Mouse (Mus musculus) forebrain, embryonic 16.5 days (tissue): ENCODE measurements around the gene Ckap2l. TPM values are rescaled to one million over a fixed set of nuclear protein-coding genes. Genes with fewer than 3 reads are reported as not detected.
A peak's percentile ranks its signal among the peaks of the same experiment; 100 is the strongest.

Experiments used
- ATAC-seq: fragments of 200-750 bp; cut with Nextera tagmentation; 2 replicates; pipeline ENCODE4 v1.8.0; 2017; ENCODE audit warnings: mild to moderate bottlenecking, moderate library complexity
- H3K27ac ChIP-seq: fragments of 300-500 bp; sonication (generic); 2 replicates; pipeline ENCODE4 v1.5.1; 2014; ENCODE audit warnings: low read length, control low read depth
- H3K27me3 ChIP-seq: fragments of 300-500 bp; sonication (generic); replicated peaks from 2 replicates; pipeline ENCODE4 v1.6.1; 2014; ENCODE audit warnings: low read length; ENCODE audit not compliant: control insufficient read depth, insufficient read depth
- H3K36me3 ChIP-seq: fragments of 300-500 bp; sonication (generic); 2 replicates; pipeline ENCODE4 v1.6.1; 2014; ENCODE audit not compliant: control insufficient read depth, insufficient read depth
- H3K4me1 ChIP-seq: fragments of 300-500 bp; sonication (generic); replicated peaks from 2 replicates; pipeline ENCODE4 v1.6.1; 2014; ENCODE audit warnings: low read length; ENCODE audit not compliant: control insufficient read depth, insufficient read depth
- H3K4me2 ChIP-seq: fragments of 300-500 bp; sonication (generic); 2 replicates; pipeline ENCODE4 v1.6.1; 2014; ENCODE audit warnings: mild to moderate bottlenecking, low read length, control low read depth
- H3K4me3 ChIP-seq: fragments of 300-500 bp; sonication (generic); replicated peaks from 2 replicates; pipeline ENCODE4 v1.5.1; 2014; ENCODE audit warnings: mild to moderate bottlenecking, low read length, control low read depth
- H3K9ac ChIP-seq: fragments of 300-500 bp; sonication (generic); replicated peaks from 2 replicates; pipeline ENCODE4 v1.6.1; 2014; ENCODE audit warnings: low read depth, low read length, control low read depth
- H3K9me3 ChIP-seq: fragments of 300-500 bp; sonication (generic); 2 replicates; pipeline ENCODE4 v1.6.1; 2016; ENCODE audit warnings: low read length; ENCODE audit not compliant: control insufficient read depth
- WGBS: fragments of 180-500 bp; shearing (Covaris S2); extraction: QIAGEN DNeasy Blood & Tissue Kit; methylation state at CpG from one replicate; pipeline ENCODE4 v1.1.7; 2014; 5-methylcytosine and 5-hydroxymethylcytosine counted together
- polyA plus RNA-seq: library from polyadenylated mRNA; unstranded; fragments of >200 nt; fragmentation: Nextera tagmentation; extraction: Ambion mirVana; gene quantifications from 2 replicates; pipeline ENCODE4 v1.2.1, GENCODE M21; 2015

Gene Ckap2l
- polyA plus RNA-seq, 1 experiment from 2014 or later: 17.6 TPM

DNA sequence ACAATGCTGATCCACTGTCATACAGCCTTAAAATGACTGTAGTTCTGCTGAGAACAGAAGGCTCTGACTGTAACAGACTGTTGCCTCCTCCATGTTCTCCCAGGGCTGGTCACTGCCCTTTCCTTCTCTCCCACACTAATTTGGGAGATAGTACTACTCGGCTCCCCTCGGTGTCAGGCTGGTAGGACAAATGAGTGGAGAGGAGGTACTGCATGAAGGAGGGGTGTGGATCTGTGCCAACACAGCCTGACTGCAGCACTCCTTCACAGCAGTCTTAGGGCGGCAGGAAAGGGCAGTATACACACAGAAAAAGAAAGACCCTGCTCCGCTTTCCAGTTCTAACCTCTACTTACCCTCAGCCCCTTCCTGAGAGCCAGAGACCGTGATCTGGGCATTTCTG, 27.0 kb downstream of the Ckap2l start:
- Histone ChIP-seq H3K4me1 (no peaks in the 10 kb centered on the region), H3K27ac (no peak overlapping the region), H3K36me3 (peaks cover 17% of the 10 kb centered on the region), H3K9ac (no peak overlapping the region), H3K4me3 (no peak overlapping the region), H3K9me3 (no peaks in the 10 kb centered on the region), H3K27me3 (no peaks in the 10 kb centered on the region), H3K4me2 (no peak overlapping the region)
- ATAC-seq: no peak
- 96% methylated on average over 5 of the region's 5 CpGs for WGBS

DNA sequence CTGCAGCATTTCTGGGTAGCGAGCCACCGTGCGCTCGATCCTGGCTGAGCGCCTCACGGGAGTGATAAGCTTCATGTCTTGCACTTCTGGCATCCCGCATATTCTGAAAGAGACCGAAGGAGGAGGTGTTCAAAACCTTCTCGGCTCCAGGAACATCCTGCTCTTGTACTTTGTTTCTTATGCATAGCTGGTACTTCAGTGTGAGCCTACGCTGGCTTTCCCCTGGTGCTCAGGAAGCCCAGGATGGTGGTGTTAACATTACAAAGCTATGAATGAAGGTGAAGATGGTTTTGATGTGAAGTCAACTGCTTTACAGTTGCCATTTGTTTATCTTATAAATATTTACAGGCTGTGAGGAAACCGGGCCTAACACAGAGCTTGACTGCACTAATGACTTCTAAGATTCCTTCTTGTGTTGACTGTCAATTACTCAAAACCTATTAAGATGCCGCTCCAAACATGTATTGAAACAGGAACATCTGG, 27.8 kb downstream of the Ckap2l start:
- no peak for ATAC-seq
- H3K36me3 ChIP-seq: peaks cover 17% of the 10 kb centered on the region
- no peak overlapping the region for H3K27ac ChIP-seq
- H3K4me2 ChIP-seq: no peak overlapping the region
- no peaks in the 10 kb centered on the region for H3K9me3 ChIP-seq
- no peaks in the 10 kb centered on the region for H3K4me1 ChIP-seq
- 95% methylated on average over 12 of the region's 12 CpGs for WGBS
- H3K4me3 ChIP-seq: no peak overlapping the region
- no peaks in the 10 kb centered on the region for H3K27me3 ChIP-seq
- no peak overlapping the region for H3K9ac ChIP-seq

DNA sequence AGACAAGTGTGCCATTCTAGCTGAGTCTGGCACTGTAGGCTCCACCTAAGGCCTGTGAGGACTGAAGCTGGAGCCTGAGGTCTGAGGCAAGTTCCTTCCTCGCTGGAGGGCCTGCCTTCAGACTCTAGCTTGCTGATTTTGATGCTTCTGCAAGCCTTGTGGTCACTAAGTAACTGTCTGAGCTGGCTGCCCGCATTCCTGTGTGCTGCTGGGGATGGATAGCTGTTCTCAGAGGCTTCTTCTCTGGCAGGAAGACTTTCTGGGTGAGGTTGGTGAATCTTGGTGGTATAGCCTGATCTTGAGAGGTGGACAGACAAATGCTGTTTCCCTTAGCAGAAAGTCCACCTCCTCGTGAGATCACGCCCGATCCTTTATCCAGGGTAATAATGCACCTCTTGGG, 29.3 kb downstream of the Ckap2l start:
- no peak overlapping the region for H3K4me2 ChIP-seq
- no peak for ATAC-seq
- no peaks in the 10 kb centered on the region for H3K27me3 ChIP-seq
- no peak overlapping the region for H3K4me3 ChIP-seq
- no peaks in the 10 kb centered on the region for H3K4me1 ChIP-seq
- no peak overlapping the region for H3K9ac ChIP-seq
- peaks cover 17% of the 10 kb centered on the region for H3K36me3 ChIP-seq
- no peak overlapping the region for H3K27ac ChIP-seq
- WGBS: 94% methylated on average over 5 of the region's 5 CpGs
- H3K9me3 ChIP-seq: no peaks in the 10 kb centered on the region

DNA sequence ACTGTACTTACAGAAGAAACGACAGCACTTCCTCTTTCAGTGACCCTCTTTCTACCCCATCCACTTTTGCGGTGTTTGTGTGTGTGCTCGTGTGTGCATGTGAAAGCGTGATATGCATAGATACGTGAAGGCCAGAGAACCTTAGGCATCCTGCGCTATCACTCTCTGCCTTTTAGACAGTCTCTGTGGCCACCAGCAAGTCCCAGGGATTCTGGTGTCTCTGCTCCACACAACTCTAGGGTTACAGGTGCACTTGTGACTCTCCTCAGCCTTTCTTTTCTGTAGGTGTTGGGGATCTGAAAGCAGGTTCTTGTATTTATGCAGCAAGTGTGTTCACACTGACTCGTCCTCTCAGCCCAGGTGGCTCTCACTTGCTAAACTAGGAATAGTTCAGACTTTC, 31.7 kb downstream of the Ckap2l start:
- Histone ChIP-seq H3K4me2 (no peak overlapping the region), H3K9ac (no peak overlapping the region)

DNA sequence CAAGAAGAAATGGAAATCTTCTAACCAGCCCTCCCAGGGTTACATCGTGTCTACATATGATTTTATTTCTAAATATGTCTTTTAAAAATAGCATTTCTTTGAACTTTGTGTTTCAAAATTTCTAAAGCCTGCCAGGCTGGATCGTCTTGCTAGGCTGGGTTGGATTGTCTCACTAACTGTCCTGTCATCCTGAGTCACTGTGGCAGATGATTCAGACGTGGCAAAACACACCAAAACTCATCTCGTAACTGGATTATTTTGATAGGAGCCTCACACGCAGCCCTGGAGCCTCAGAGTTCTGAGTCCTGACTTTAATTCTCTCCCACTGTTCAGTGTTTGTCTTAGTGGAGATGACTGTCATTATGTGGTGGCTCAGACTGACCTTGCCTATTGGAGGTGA, 33.9 kb downstream of the Ckap2l start:
- Histone ChIP-seq H3K9ac (no peak overlapping the region), H3K27me3 (no peaks in the 10 kb centered on the region), H3K9me3 (no peaks in the 10 kb centered on the region), H3K4me3 (no peak overlapping the region), H3K4me1 (no peaks in the 10 kb centered on the region), H3K36me3 (peaks cover 5% of the 10 kb centered on the region; the same call in 1 of the 2 replicates), H3K4me2 (no peak overlapping the region), H3K27ac (no peak overlapping the region)
- no peak for ATAC-seq
- 72% methylated on average over 5 of the region's 5 CpGs for WGBS

More for the DNA sequence above, 31.7 kb downstream of the Ckap2l start:
- 95% methylated on average over 7 of the region's 7 CpGs for WGBS
- Histone ChIP-seq H3K9me3 (no peaks in the 10 kb centered on the region), H3K36me3 (peaks cover 17% of the 10 kb centered on the region), H3K27me3 (no peaks in the 10 kb centered on the region), H3K4me1 (no peaks in the 10 kb centered on the region), H3K4me3 (no peak overlapping the region), H3K27ac (no peak overlapping the region)
- ATAC-seq: no peak

DNA sequence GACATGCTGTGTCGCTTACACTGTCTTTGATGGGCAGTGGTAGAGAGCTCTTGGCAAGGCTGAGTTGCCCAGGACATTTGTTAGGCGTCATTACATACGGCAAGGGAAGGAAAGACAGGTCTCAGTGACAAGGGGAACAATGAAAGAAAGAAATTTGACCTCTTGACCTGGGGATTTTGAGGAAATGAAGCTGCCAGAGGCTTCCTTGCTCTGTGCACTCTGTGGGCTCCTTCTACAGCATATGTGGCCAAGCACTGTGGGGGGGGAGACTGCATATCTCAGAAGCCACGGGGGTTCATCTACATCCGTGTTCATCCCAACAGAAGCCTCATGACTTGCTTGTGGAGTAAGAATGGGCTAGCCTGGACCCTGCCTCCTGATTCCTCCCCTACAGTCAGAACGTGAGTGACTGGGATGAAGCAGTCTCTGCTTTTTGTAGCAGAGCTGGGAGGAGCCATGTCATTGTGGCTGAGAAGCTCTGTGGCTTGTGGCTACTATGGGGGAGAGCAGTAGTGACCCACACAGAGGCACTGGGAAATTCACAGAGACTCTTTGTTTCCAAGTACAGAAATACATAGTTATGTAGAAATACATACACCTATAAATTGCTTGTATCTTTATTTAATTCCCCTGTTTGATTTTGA, 35.7 kb downstream of the Ckap2l start:
- Histone ChIP-seq H3K4me2 (no peak overlapping the region), H3K9me3 (no peaks in the 10 kb centered on the region), H3K27me3 (no peaks in the 10 kb centered on the region), H3K27ac (no peak overlapping the region), H3K4me3 (no peak overlapping the region), H3K9ac (no peak overlapping the region), H3K36me3 (no peaks in the 10 kb centered on the region), H3K4me1 (no peaks in the 10 kb centered on the region)
- 59% methylated on average over 6 of the region's 6 CpGs for WGBS
- no peak for ATAC-seq

DNA sequence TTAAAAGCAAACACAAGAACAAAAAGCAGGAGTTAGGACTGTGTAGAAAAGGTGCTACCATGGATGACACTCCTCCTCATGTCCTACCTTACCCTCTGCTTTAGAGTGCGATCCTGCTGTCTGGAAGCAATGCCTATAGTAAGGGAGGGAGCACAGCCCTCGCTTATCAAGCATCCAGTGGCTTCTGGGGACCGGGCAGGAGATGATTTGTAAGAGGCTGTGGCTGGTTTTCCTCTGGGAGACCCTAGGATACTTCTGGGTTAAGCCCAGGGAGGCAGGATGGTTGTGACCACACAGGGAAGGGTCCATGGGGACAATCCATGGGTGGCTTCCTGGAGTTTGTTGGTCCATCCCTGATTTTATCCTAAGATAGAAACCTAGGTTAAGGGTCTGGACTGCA, 36.4 kb downstream of the Ckap2l start:
- Histone ChIP-seq H3K4me3 (no peak overlapping the region), H3K27me3 (no peaks in the 10 kb centered on the region), H3K9ac (no peak overlapping the region), H3K36me3 (no peaks in the 10 kb centered on the region), H3K4me1 (no peaks in the 10 kb centered on the region), H3K9me3 (no peaks in the 10 kb centered on the region), H3K27ac (no peak overlapping the region), H3K4me2 (no peak overlapping the region)
- WGBS: 68% methylated on average over 3 of the region's 3 CpGs
- no peak for ATAC-seq

DNA sequence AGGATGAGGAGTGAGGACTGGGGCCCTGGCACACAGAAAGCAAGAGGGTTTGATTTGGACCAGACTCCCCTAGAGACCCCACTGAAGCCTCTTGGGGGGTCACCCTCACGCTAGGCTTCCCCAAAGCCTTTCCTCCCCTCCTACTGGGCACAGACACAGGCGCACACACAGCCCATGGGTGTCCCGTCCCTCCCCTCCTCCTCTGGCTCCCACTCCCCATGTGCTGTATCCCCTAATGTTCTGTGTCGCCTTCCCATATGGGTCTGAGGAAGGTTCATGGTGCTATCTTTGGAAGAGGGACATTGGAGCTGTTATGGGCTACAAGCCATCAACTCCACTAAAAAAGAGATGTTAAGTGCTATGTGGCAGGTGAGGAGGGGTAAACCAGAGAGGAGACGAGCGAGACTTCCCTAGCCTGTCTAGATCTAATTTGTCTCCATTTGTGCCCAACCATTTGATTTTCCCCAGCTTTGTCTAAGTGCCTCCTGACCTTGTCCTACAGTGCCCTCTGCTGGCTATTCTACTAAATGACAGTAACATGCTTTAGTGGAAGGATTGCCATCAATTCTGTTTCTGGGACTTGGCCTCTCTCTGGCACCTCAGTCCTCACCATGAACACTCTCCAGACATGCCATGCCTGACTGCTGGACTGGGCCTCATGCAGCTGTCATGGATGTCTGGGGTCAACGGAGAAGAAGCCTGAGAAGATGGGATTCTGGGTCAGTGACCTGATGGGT, 38.4 kb downstream of the Ckap2l start:
- Histone ChIP-seq H3K4me1 (no peaks in the 10 kb centered on the region), H3K9ac (peak overlapping the region; percentile 27), H3K27ac (no peak overlapping the region), H3K36me3 (no peaks in the 10 kb centered on the region), H3K4me2 (no peak overlapping the region), H3K27me3 (no peaks in the 10 kb centered on the region), H3K9me3 (no peaks in the 10 kb centered on the region), H3K4me3 (no peak overlapping the region)
- peak; percentile 86 for ATAC-seq
- WGBS: 32% methylated on average over 7 of the region's 7 CpGs

DNA sequence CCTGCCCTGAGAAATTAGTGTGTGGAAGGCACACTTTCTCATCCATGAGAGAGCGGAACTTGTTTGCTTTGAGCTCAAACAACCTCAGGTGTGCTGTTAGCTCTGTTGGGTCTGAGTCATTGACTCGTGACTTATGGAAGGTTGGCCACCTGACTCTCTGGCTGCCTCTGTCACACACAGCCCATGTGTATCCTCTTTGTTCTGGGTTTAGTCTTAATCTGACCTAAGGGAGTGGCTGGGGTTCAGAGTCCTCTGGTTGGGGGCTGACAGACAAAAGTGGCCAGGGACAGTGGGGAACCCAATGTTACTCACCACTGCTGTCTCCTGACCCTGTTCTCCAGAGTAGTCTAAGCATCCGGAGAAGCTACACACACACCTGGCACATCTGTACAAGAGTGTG, 39.0 kb downstream of the Ckap2l start:
- no peak overlapping the region for H3K4me3 ChIP-seq
- peak; percentile 6; the same call in 1 of the 2 replicates for ATAC-seq
- 92% methylated on average over 3 of the region's 3 CpGs for WGBS

More for the DNA sequence above, 39.0 kb downstream of the Ckap2l start:
- Histone ChIP-seq H3K27me3 (no peaks in the 10 kb centered on the region), H3K4me1 (no peaks in the 10 kb centered on the region), H3K36me3 (no peaks in the 10 kb centered on the region), H3K4me2 (no peak overlapping the region), H3K9ac (no peak overlapping the region), H3K9me3 (no peaks in the 10 kb centered on the region), H3K27ac (no peak overlapping the region)
